Mouse (Mus musculus) small intestine, adult 2 months (tissue): ENCODE results near the gene Eif4h. TPM values are rescaled to one million over a fixed set of nuclear protein-coding genes. Genes with fewer than 3 reads are reported as not detected.

Source experiments
- H3K27ac ChIP-seq: fragments of 200-500 bp; 2 replicates; pipeline ENCODE4 v1.5.1; 2012; ENCODE audit warnings: low read depth, low read length, control low read depth, inconsistent platforms; ENCODE audit not compliant: insufficient read depth
- H3K27me3 ChIP-seq: fragments of 200-500 bp; 2 replicates; pipeline ENCODE4 v1.6.1; 2012; ENCODE audit warnings: mild to moderate bottlenecking, moderate library complexity, low read length, inconsistent platforms; ENCODE audit not compliant: control insufficient read depth, insufficient read depth
- H3K36me3 ChIP-seq: fragments of 200-500 bp; 2 replicates; pipeline ENCODE4 v1.6.1; 2012; ENCODE audit warnings: mild to moderate bottlenecking, low read length, control low read depth, inconsistent platforms; ENCODE audit not compliant: control insufficient read depth, insufficient read depth
- H3K4me1 ChIP-seq: fragments of 200-500 bp; 2 replicates; pipeline ENCODE4 v1.6.1; 2012; ENCODE audit warnings: low read length, inconsistent platforms, mixed read lengths; ENCODE audit not compliant: control insufficient read depth, insufficient read depth, insufficient read length
- H3K4me3 ChIP-seq: fragments of 200-500 bp; 2 replicates; pipeline ENCODE4 v1.5.1; 2012; ENCODE audit warnings: low read depth, mild to moderate bottlenecking, control low read depth, inconsistent platforms, low read length, moderate library complexity
- CTCF ChIP-seq: fragments of 200-500 bp; IDR thresholded peaks from 2 replicates; pipeline ENCODE4 v1.5.1; 2012; ENCODE audit warnings: low read depth, mild to moderate bottlenecking, control low read depth, inconsistent platforms, low read length, moderate library complexity, mixed read lengths; ENCODE audit not compliant: insufficient replicate concordance, insufficient read length; ENCODE audit errors: extremely low read depth
- POLR2A ChIP-seq: fragments of 200-500 bp; IDR thresholded peaks from 2 replicates; pipeline ENCODE4 v1.6.1; 2012; ENCODE audit warnings: low read depth, mild to moderate bottlenecking, control low read depth, inconsistent platforms, low read length, moderate library complexity
- WGBS: fragments of 180-500 bp; shearing (Covaris S2); methylation state at CpG from one replicate; pipeline ENCODE4 v1.1.7; 2018; 5-methylcytosine and 5-hydroxymethylcytosine counted together
- polyA plus RNA-seq: library from polyadenylated mRNA; depleted of rRNA; stranded (reverse); fragments of >200 nt; gene quantifications from 2 replicates; pipeline ENCODE4 v1.2.3, GENCODE M21; 2012

The Eif4h gene
- polyA plus RNA-seq, 1 experiment = 256 TPM

DNA sequence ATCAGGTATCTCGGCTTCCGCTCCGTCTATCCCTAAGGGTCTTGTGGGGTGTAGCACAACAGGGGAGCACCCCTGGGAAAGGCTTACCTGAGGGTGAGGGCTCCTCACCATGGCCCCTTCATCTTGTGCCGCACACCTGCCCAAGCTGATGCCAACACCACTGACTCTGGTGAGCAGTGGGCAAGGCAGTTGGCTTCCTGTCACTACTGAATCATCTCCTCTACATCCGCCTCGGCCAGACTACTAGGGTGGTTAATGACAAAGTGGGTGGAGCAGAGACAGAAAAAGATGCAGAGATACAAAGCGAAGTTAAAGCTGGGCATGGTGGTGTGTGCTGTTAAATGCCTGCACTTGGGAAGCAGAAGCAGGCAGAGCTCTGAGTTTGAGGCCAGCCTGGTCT, 24.5 kb downstream of the Eif4h start, which contains the start of gene Lat2:
Gene Lat2, minus strand, starts transcription at position 224 of the 400 bp plus-strand sequence.
- TF ChIP-seq CTCF (no peak), POLR2A (0 out of 2 replicates have a peak, but pooled peaks have one; percentile 24)
- Histone ChIP-seq H3K4me3 (peak within 1 kb of the TSS; percentile 57), H3K27ac (peak within 1 kb of the TSS; percentile 62), H3K27me3 (no peaks in the 10 kb centered on the region), H3K36me3 (peaks cover 15% of the 10 kb centered on the region), H3K4me1 (peaks cover 3% of the 10 kb centered on the region; the same call in 1 of the 2 replicates)
- 74% methylated on average over 7 of the region's 7 CpGs for WGBS

DNA sequence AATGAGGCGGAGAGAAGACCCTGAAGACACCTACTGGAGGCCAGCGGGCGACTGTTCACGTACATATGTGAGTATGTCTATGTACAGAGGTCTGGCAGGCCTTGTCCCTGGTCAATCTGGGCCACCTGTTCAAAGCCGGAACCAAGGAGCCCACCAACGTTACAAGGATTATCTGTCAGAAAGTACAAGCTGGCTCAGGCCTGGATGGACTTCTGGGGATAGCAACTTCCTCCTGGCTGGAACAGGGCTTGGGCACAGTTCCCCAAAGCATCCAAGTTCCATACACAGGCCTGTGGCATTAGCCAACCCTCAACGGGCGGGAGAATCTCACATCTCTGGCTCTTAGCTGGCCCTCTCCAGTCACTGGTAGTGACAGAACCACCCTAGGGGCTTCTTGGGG, 25.0 kb downstream of the Eif4h start:
- Histone ChIP-seq H3K4me3 (peak overlapping the region; percentile 57), H3K4me1 (peaks cover 3% of the 10 kb centered on the region; the same call in 1 of the 2 replicates), H3K27me3 (no peaks in the 10 kb centered on the region), H3K27ac (peak overlapping the region; percentile 62), H3K36me3 (peaks cover 10% of the 10 kb centered on the region)
- TF ChIP-seq POLR2A (no peak), CTCF (no peak)
- 84% methylated on average over 8 of the region's 8 CpGs for WGBS

DNA sequence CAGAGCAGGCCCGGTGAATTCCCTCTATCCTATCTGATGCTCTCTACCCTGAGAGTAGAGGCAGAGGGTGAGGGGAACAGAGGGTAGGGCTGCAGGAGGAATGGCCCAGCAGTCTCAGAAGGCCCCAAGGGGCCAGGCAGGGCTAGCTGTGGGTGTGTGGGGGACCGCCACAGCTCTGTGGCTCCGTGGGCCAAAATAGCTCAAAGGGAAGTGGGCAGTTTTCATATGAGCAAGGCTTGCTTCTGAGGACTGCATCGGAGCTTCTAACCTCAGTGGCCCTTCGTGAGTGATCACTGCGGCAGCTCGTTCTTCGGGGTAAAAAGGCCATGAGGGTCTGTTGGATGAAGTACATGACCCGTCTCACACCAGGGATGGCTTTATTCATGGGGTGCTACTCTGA, 25.6 kb downstream of the Eif4h start:
- WGBS = 78% methylated on average over 9 of the region's 9 CpGs
- H3K36me3 ChIP-seq = peaks cover 4% of the 10 kb centered on the region
- TF ChIP-seq CTCF = no peak
- TF ChIP-seq POLR2A = no peak; the same call in 1 of the 2 replicates
- peak overlapping the region; percentile 57 for H3K4me3 ChIP-seq
- peaks cover 3% of the 10 kb centered on the region; the same call in 1 of the 2 replicates for H3K4me1 ChIP-seq
- peak overlapping the region; percentile 62 for H3K27ac ChIP-seq
- no peaks in the 10 kb centered on the region for H3K27me3 ChIP-seq

DNA sequence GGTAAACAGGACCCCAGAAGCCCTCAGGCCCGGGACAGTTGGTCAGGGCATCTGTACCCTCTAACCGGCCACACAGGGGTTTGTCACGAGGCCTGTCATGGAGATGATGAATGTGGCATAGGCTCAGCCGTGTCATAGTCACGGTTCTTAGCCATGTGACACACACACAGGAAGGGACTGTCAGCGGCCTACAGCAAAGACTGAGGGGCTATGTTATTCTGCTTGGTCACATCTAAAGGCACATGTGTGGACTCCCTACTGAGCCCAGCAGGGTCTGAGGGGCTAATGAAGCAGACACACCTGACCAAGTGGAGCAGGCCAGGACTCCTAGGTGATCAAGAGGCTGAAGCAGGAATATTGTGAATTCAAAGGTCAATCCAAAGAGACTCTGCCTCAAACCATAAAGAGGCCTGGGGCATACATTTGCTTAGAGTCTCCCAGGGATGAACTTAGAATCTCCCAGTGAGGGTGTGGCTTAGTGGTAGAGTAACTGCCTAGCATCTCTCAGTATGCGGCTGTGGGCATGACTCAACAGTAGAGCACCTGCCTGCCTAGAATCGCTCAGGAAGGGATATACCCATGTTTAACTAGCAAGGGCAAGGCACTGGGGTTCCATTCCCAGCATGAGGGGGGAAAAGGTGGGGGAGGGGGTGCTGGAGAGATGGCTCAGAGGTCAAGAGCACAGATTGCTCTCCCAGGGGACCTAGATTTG, 27.3 kb downstream of the Eif4h start:
- Histone ChIP-seq H3K4me1 (peaks cover 3% of the 10 kb centered on the region; the same call in 1 of the 2 replicates), H3K27ac (no peak overlapping the region), H3K36me3 (no peaks in the 10 kb centered on the region), H3K27me3 (no peaks in the 10 kb centered on the region), H3K4me3 (no peak overlapping the region)
- TF ChIP-seq POLR2A (no peak), CTCF (no peak)
- WGBS = 42% methylated on average over 8 of the region's 8 CpGs

DNA sequence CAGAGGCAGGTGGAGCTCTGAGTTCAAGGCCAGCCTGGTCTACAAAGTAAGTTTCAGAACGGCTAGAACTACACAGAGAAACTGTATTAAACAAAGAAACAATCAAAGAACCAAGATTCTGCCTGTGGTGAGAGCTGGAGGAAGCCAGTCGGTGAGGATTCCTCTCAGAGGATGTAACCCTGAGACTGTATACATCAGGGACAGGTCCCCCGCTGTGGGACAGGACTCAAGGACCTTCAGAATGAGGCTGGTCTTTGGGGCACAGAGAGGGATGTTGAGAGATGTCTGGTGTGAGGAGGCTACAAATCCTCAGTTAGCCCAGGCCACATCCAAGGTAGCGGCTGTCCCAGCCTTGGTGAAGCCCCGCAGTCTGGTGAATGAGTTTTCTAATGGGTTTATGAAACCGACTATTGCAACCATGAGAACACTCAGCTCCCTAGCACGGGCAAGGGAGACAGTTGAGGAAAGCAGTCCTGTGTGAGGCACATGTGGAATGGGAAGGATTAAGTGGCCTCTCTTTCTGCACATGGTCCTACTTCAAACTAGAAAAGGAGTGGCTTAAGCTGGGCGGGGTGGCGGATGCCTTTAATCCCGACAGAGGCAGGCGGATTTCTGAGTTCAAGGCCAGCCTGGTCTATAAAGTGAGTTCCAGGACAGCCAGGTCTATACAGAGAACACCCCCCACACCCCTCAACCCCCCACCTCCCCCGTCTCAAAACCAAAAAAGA, 29.2 kb downstream of the Eif4h start:
- TF ChIP-seq POLR2A (no peak), CTCF (no peak)
- 73% methylated on average over 12 of the region's 12 CpGs for WGBS
- Histone ChIP-seq H3K27ac (no peak overlapping the region), H3K4me3 (no peak overlapping the region), H3K36me3 (no peaks in the 10 kb centered on the region), H3K27me3 (no peaks in the 10 kb centered on the region), H3K4me1 (peaks cover 7% of the 10 kb centered on the region)

DNA sequence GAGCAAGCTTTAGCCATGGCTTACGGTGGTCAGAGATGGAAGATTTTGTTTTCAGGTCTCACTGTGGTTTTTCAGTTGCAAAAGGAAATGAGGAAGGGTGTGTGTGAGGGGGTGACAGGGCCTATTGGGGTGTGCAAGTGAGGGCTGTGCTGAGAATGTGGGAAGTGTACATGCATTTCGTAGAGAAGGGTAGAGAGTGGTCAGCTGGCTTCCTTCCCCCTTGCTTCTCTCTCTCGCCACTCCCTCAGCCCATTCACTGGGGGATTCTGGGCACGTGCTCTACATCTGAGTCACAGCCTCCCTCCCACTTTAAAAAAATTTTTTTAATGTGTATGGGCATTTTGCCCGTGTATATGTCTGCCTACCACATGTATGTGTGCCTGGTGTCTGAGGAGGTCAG, 32.2 kb downstream of the Eif4h start:
- Histone ChIP-seq H3K4me1 (peaks cover 7% of the 10 kb centered on the region), H3K27ac (peak overlapping the region; percentile 45), H3K27me3 (no peaks in the 10 kb centered on the region), H3K4me3 (no peak overlapping the region), H3K36me3 (no peaks in the 10 kb centered on the region)
- WGBS = 66% methylated on average over 5 of the region's 5 CpGs
- TF ChIP-seq POLR2A = no peak
- no peak for TF ChIP-seq CTCF

DNA sequence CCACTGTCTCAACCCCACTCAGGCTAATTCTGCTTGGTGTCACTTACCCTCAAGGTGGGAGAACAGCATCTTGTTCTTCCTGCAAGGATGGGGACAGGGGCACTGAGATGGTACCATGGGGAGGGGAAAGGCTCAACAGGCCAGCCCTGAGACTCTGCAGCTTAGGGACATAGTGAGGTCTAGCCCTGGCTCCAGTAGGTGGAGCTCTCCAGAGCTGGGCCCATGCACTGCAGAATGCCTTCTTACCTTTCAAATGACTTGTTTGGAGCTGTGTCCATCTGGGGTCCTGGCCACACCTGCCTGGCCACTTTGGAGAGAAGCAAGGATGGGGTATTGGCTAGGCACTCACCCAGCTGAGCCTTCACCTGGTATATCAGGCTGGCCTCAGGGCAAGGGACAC, 33.0 kb downstream of the Eif4h start:
- Histone ChIP-seq H3K27ac (peak overlapping the region; percentile 45), H3K4me3 (no peak overlapping the region), H3K4me1 (peaks cover 4% of the 10 kb centered on the region), H3K27me3 (no peaks in the 10 kb centered on the region), H3K36me3 (no peaks in the 10 kb centered on the region)
- no peak for TF ChIP-seq CTCF
- no peak for TF ChIP-seq POLR2A
